Mouse (Mus musculus): ENCODE measurements at regions not wholly inside any gene's neighbourhood (a gene's known extent, or its start where the extent isn't known, plus 50 kb on each side); places are given as distances from the start of the nearest gene placed in this dataset.

GRCm38 (mm10) chr9:85496506-85497239, 169.5 kb upstream of the Tent5a start:
- WGBS: 15% methylated on average over 8 of the region's 8 CpGs
- Histone ChIP-seq H3K9ac (ENCODE audit: low read length) (no peak overlapping the region), H3K27me3 (ENCODE audit: control insufficient read depth, insufficient read depth, low read length) (no peaks in the 10 kb centered on the region), H3K4me1 (ENCODE audit: control insufficient read depth, insufficient read depth, low read length) (peaks cover 7% of the 10 kb centered on the region), H3K4me2 (no peak overlapping the region), H3K4me3 (ENCODE audit: low read depth, low read length) (no peak overlapping the region), H3K27ac (ENCODE audit: low read depth, low read length) (no peak overlapping the region), H3K9me3 (ENCODE audit: control insufficient read depth, low read length) (no peaks in the 10 kb centered on the region), H3K36me3 (ENCODE audit: control insufficient read depth, insufficient read depth, low read length) (no peaks in the 10 kb centered on the region)
- peak; percentile 86 for ATAC-seq (ENCODE audit: low FRiP score)
- peak; percentile 91 for DNase-seq (ENCODE audit: low spot score, missing footprints)

GRCm38 (mm10) chr9:85495056-85495455, 167.9 kb upstream of the Tent5a start:
- WGBS: 81% methylated on average over 4 of the region's 4 CpGs
- Histone ChIP-seq H3K4me2 (no peak overlapping the region), H3K27ac (ENCODE audit: low read depth, low read length) (no peak overlapping the region), H3K36me3 (ENCODE audit: control insufficient read depth, insufficient read depth, low read length) (no peaks in the 10 kb centered on the region), H3K27me3 (ENCODE audit: control insufficient read depth, insufficient read depth, low read length) (no peaks in the 10 kb centered on the region), H3K4me1 (ENCODE audit: control insufficient read depth, insufficient read depth, low read length) (peaks cover 7% of the 10 kb centered on the region), H3K9me3 (ENCODE audit: control insufficient read depth, low read length) (no peaks in the 10 kb centered on the region), H3K9ac (ENCODE audit: low read length) (no peak overlapping the region), H3K4me3 (ENCODE audit: low read depth, low read length) (no peak overlapping the region)
- ATAC-seq (ENCODE audit: low FRiP score) (no peak), DNase-seq (ENCODE audit: low spot score, missing footprints) (no peak)

GRCm38 (mm10) chr9:85493760-85494159, 166.6 kb upstream of the Tent5a start:
- WGBS: 90% methylated on average over 4 of the region's 4 CpGs
- H3K4me1 ChIP-seq (ENCODE audit: control insufficient read depth, insufficient read depth, low read length): peaks cover 7% of the 10 kb centered on the region
- H3K9ac ChIP-seq (ENCODE audit: low read length): no peak overlapping the region
- H3K27ac ChIP-seq (ENCODE audit: low read depth, low read length): no peak overlapping the region
- DNase-seq (ENCODE audit: low spot score, missing footprints): no peak
- no peaks in the 10 kb centered on the region for H3K27me3 ChIP-seq (ENCODE audit: control insufficient read depth, insufficient read depth, low read length)
- H3K4me3 ChIP-seq (ENCODE audit: low read depth, low read length): no peak overlapping the region
- ATAC-seq (ENCODE audit: low FRiP score): no peak
- H3K4me2 ChIP-seq: no peak overlapping the region
- H3K36me3 ChIP-seq (ENCODE audit: control insufficient read depth, insufficient read depth, low read length): no peaks in the 10 kb centered on the region
- no peaks in the 10 kb centered on the region for H3K9me3 ChIP-seq (ENCODE audit: control insufficient read depth, low read length)

- Histone ChIP-seq H3K27me3 (ENCODE audit: control insufficient read depth, insufficient read depth, low read length) (no peaks in the 10 kb centered on the region), H3K4me2 (no peak overlapping the region), H3K4me1 (ENCODE audit: control insufficient read depth, insufficient read depth, low read length) (peaks cover 2% of the 10 kb centered on the region; the same call in 1 of the 2 replicates), H3K27ac (ENCODE audit: low read depth, low read length) (no peak overlapping the region), H3K9me3 (ENCODE audit: control insufficient read depth, low read length) (no peaks in the 10 kb centered on the region), H3K9ac (ENCODE audit: low read length) (no peak overlapping the region), H3K4me3 (ENCODE audit: low read depth, low read length) (no peak overlapping the region), H3K36me3 (ENCODE audit: control insufficient read depth, insufficient read depth, low read length) (no peaks in the 10 kb centered on the region)
- DNase-seq (ENCODE audit: low spot score, missing footprints): no peak
- ATAC-seq (ENCODE audit: low FRiP score): no peak
- WGBS: 90% methylated on average over 3 of the region's 3 CpGs
These were observed 163.2 kb upstream of the Tent5a start for GRCm38 (mm10) chr9:85490367-85490766.

- no peak for DNase-seq (ENCODE audit: low spot score, missing footprints)
- Histone ChIP-seq H3K36me3 (ENCODE audit: control insufficient read depth, insufficient read depth, low read length) (no peaks in the 10 kb centered on the region), H3K4me2 (no peak overlapping the region), H3K9ac (ENCODE audit: low read length) (no peak overlapping the region), H3K4me1 (ENCODE audit: control insufficient read depth, insufficient read depth, low read length) (peaks cover 2% of the 10 kb centered on the region; the same call in 1 of the 2 replicates), H3K4me3 (ENCODE audit: low read depth, low read length) (no peak overlapping the region), H3K27me3 (ENCODE audit: control insufficient read depth, insufficient read depth, low read length) (no peaks in the 10 kb centered on the region), H3K9me3 (ENCODE audit: control insufficient read depth, low read length) (no peaks in the 10 kb centered on the region), H3K27ac (ENCODE audit: low read depth, low read length) (no peak overlapping the region)
- WGBS: 41% methylated on average over 2 of the region's 2 CpGs
- peak; percentile 38; the same call in 1 of the 2 replicates for ATAC-seq (ENCODE audit: low FRiP score)
These were observed 160.8 kb upstream of the Tent5a start for GRCm38 (mm10) chr9:85487915-85488314.

GRCm38 (mm10) chr9:85487052-85487668, 160.0 kb upstream of the Tent5a start:
- ATAC-seq (ENCODE audit: low FRiP score): peak; percentile 61; the same call in 1 of the 2 replicates
- DNase-seq (ENCODE audit: low spot score, missing footprints): peak; percentile 33
- 22% methylated on average over 3 of the region's 3 CpGs for WGBS
- H3K27ac ChIP-seq (ENCODE audit: low read depth, low read length): no peak overlapping the region
- H3K4me3 ChIP-seq (ENCODE audit: low read depth, low read length): no peak overlapping the region
- no peak overlapping the region for H3K4me2 ChIP-seq
- peaks cover 2% of the 10 kb centered on the region; the same call in 1 of the 2 replicates for H3K4me1 ChIP-seq (ENCODE audit: control insufficient read depth, insufficient read depth, low read length)
- H3K9ac ChIP-seq (ENCODE audit: low read length): no peak overlapping the region
- H3K9me3 ChIP-seq (ENCODE audit: control insufficient read depth, low read length): no peaks in the 10 kb centered on the region
- no peaks in the 10 kb centered on the region for H3K27me3 ChIP-seq (ENCODE audit: control insufficient read depth, insufficient read depth, low read length)
- H3K36me3 ChIP-seq (ENCODE audit: control insufficient read depth, insufficient read depth, low read length): no peaks in the 10 kb centered on the region

GRCm38 (mm10) chr9:85485749-85486148, 158.6 kb upstream of the Tent5a start:
- H3K4me2 ChIP-seq: no peak overlapping the region
- no peak for ATAC-seq (ENCODE audit: low FRiP score)
- no peaks in the 10 kb centered on the region for H3K36me3 ChIP-seq (ENCODE audit: control insufficient read depth, insufficient read depth, low read length)
- no peak overlapping the region for H3K9ac ChIP-seq (ENCODE audit: low read length)
- H3K4me1 ChIP-seq (ENCODE audit: control insufficient read depth, insufficient read depth, low read length): peaks cover 2% of the 10 kb centered on the region; the same call in 1 of the 2 replicates
- no peaks in the 10 kb centered on the region for H3K27me3 ChIP-seq (ENCODE audit: control insufficient read depth, insufficient read depth, low read length)
- WGBS: 53% methylated on average over 1 of the region's 1 CpGs
- no peak overlapping the region for H3K4me3 ChIP-seq (ENCODE audit: low read depth, low read length)
- no peaks in the 10 kb centered on the region for H3K9me3 ChIP-seq (ENCODE audit: control insufficient read depth, low read length)
- H3K27ac ChIP-seq (ENCODE audit: low read depth, low read length): no peak overlapping the region
- DNase-seq (ENCODE audit: low spot score, missing footprints): no peak

GRCm38 (mm10) chr9:85483248-85483647, 156.1 kb upstream of the Tent5a start:
- H3K4me3 ChIP-seq (ENCODE audit: low read depth, low read length): no peak overlapping the region
- no peak overlapping the region for H3K4me2 ChIP-seq
- ATAC-seq (ENCODE audit: low FRiP score) (no peak), DNase-seq (ENCODE audit: low spot score, missing footprints) (no peak)
- no peak overlapping the region for H3K9ac ChIP-seq (ENCODE audit: low read length)
- no peak overlapping the region for H3K27ac ChIP-seq (ENCODE audit: low read depth, low read length)
- 86% methylated on average over 4 of the region's 4 CpGs for WGBS
- no peaks in the 10 kb centered on the region for H3K27me3 ChIP-seq (ENCODE audit: control insufficient read depth, insufficient read depth, low read length)
- peaks cover 2% of the 10 kb centered on the region; the same call in 1 of the 2 replicates for H3K4me1 ChIP-seq (ENCODE audit: control insufficient read depth, insufficient read depth, low read length)
- H3K36me3 ChIP-seq (ENCODE audit: control insufficient read depth, insufficient read depth, low read length): no peaks in the 10 kb centered on the region
- H3K9me3 ChIP-seq (ENCODE audit: control insufficient read depth, low read length): no peaks in the 10 kb centered on the region

GRCm38 (mm10) chr9:85480566-85480965, 153.4 kb upstream of the Tent5a start:
- 0 out of 2 replicates have a peak, but pooled peaks have one; percentile 5 for ATAC-seq (ENCODE audit: low FRiP score)
- 55% methylated on average over 2 of the region's 2 CpGs for WGBS
- no peak overlapping the region for H3K27ac ChIP-seq (ENCODE audit: low read depth, low read length)
- no peak overlapping the region for H3K9ac ChIP-seq (ENCODE audit: low read length)
- DNase-seq (ENCODE audit: low spot score, missing footprints): no peak
- H3K27me3 ChIP-seq (ENCODE audit: control insufficient read depth, insufficient read depth, low read length): no peaks in the 10 kb centered on the region
- no peak overlapping the region for H3K4me2 ChIP-seq
- H3K4me3 ChIP-seq (ENCODE audit: low read depth, low read length): no peak overlapping the region
- no peaks in the 10 kb centered on the region for H3K4me1 ChIP-seq (ENCODE audit: control insufficient read depth, insufficient read depth, low read length)
- no peaks in the 10 kb centered on the region for H3K9me3 ChIP-seq (ENCODE audit: control insufficient read depth, low read length)
- H3K36me3 ChIP-seq (ENCODE audit: control insufficient read depth, insufficient read depth, low read length): no peaks in the 10 kb centered on the region
